Mouse (Mus musculus): ENCODE measurements at regions not wholly inside any gene's neighbourhood (a gene's known extent, or its start where the extent isn't known, plus 50 kb on each side); places are given as distances from the start of the nearest gene placed in this dataset.

DNA sequence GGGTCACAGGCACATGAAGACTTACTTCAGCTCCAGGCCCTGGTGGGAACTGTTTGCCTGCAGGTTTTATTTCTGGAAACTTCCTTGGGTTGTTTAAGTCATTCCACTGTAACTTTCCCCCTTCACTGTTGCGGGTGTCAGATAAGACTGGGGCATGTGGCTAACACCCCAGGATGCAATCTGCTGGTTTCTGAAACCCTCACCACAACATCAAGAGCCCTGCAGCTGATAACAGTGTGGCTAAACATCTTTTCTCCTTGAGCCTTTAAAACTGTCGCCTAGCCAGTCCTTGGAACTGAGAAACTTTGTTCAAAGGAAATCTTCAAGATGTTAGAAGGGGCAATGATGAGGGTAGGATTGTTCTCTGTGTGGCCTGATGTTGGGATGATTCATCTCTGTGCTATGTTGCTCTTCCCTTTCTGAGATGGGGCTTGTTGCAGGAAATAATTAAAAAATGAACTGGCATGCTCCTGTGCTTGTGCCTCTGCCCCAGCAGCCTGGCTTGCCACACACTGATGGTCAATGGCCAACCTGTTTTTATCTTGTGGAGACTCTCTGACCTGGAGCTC is 272.3 kb upstream of the Eif4g2 start:
- TF ChIP-seq CTCF (IDR thresholded peaks at IDR 0.05; ENCODE audit: low read depth) (no peak), EP300 (IDR thresholded peaks at IDR 0.05; ENCODE audit: low read depth) (no peak)

All from liver, embryonic 14.5 days (tissue).